Mouse (Mus musculus) midbrain, embryonic 12.5 days (tissue): ENCODE results near the gene Fuom. TPM values are rescaled to one million over a fixed set of nuclear protein-coding genes. Genes with fewer than 3 reads are reported as not detected.

Source experiments
- ATAC-seq: fragments of 200-750 bp; cut with Nextera tagmentation; 2 replicates; pipeline ENCODE4 v1.8.0; 2017; ENCODE audit warnings: low read depth, moderate TSS enrichment, moderate library complexity; ENCODE audit not compliant: low FRiP score
- H3K27ac ChIP-seq: fragments of 300-500 bp; sonication (generic); replicated peaks from 2 replicates; pipeline ENCODE4 v1.5.1; 2016; ENCODE audit warnings: mild to moderate bottlenecking
- H3K27me3 ChIP-seq: fragments of 300-500 bp; sonication (generic); 2 replicates; pipeline ENCODE4 v1.6.1; 2016; ENCODE audit warnings: mild to moderate bottlenecking
- H3K36me3 ChIP-seq: fragments of 300-500 bp; sonication (generic); 2 replicates; pipeline ENCODE4 v1.6.1; 2016
- H3K4me1 ChIP-seq: fragments of 300-500 bp; sonication (generic); 2 replicates; pipeline ENCODE4 v1.6.1; 2016
- H3K4me2 ChIP-seq: fragments of 300-500 bp; sonication (generic); replicated peaks from 2 replicates; pipeline ENCODE4 v1.6.1; 2016; ENCODE audit warnings: mild to moderate bottlenecking, moderate library complexity
- H3K4me3 ChIP-seq: fragments of 300-500 bp; sonication (generic); 2 replicates; pipeline ENCODE4 v1.5.1; 2016; ENCODE audit warnings: mild to moderate bottlenecking
- H3K9ac ChIP-seq: fragments of 300-500 bp; sonication (generic); replicated peaks from 2 replicates; pipeline ENCODE4 v1.6.1; 2016; ENCODE audit warnings: mild to moderate bottlenecking, moderate library complexity
- H3K9me3 ChIP-seq: fragments of 300-500 bp; sonication (generic); 2 replicates; pipeline ENCODE4 v1.6.1; 2016; ENCODE audit warnings: mild to moderate bottlenecking
- WGBS: fragments of 180-500 bp; shearing (Covaris S2); methylation state at CpG from one replicate; pipeline ENCODE4 v1.1.7; 2016; 5-methylcytosine and 5-hydroxymethylcytosine counted together
- polyA plus RNA-seq: library from polyadenylated mRNA; unstranded; fragments of >200 nt; fragmentation: Nextera tagmentation; extraction: Ambion mirVana; gene quantifications from 2 replicates; pipeline ENCODE4 v1.2.1, GENCODE M21; 2016

Fuom gene
- polyA plus RNA-seq, 1 experiment from 2014 or later, result 14.6 TPM

GRCm38 (mm10) chr7:140125278-140126021 is 23.2 kb upstream of the Fuom start:
- peak overlapping the region; percentile 77 for H3K4me2 ChIP-seq
- H3K4me3 ChIP-seq, result peak overlapping the region; percentile 74
- peak overlapping the region; percentile 76 for H3K9ac ChIP-seq
- H3K27me3 ChIP-seq, result no peaks in the 10 kb centered on the region; the same call in 1 of the 2 replicates
- WGBS, result 2% methylated on average over 40 of the region's 40 CpGs
- H3K9me3 ChIP-seq, result no peaks in the 10 kb centered on the region
- ATAC-seq, result peak; percentile 97
- no peak overlapping the region for H3K27ac ChIP-seq
- peaks cover 5% of the 10 kb centered on the region; the same call in 1 of the 2 replicates for H3K36me3 ChIP-seq
- peaks cover 9% of the 10 kb centered on the region for H3K4me1 ChIP-seq

GRCm38 (mm10) chr7:140124382-140124781 is 22.1 kb upstream of the Fuom start:
- Histone ChIP-seq H3K36me3 (no peaks in the 10 kb centered on the region), H3K9me3 (no peaks in the 10 kb centered on the region), H3K4me2 (no peak overlapping the region), H3K27me3 (no peaks in the 10 kb centered on the region; the same call in 1 of the 2 replicates), H3K4me3 (no peak overlapping the region), H3K27ac (no peak overlapping the region), H3K4me1 (peaks cover 9% of the 10 kb centered on the region), H3K9ac (no peak overlapping the region)
- WGBS, result 89% methylated on average over 1 of the region's 1 CpGs
- ATAC-seq, result no peak

- no peak for ATAC-seq
- WGBS, result 39% methylated on average over 4 of the region's 4 CpGs
- Histone ChIP-seq H3K27ac (no peak overlapping the region), H3K27me3 (no peaks in the 10 kb centered on the region; the same call in 1 of the 2 replicates), H3K4me3 (no peak overlapping the region), H3K4me1 (peaks cover 9% of the 10 kb centered on the region), H3K4me2 (no peak overlapping the region), H3K9ac (no peak overlapping the region), H3K9me3 (no peaks in the 10 kb centered on the region), H3K36me3 (no peaks in the 10 kb centered on the region)
Measured at GRCm38 (mm10) chr7:140122765-140123164, 20.5 kb upstream of the Fuom start.

- H3K4me1 ChIP-seq, result peaks cover 9% of the 10 kb centered on the region
- no peaks in the 10 kb centered on the region; the same call in 1 of the 2 replicates for H3K27me3 ChIP-seq
Measured at GRCm38 (mm10) chr7:140121338-140121910, 19.2 kb upstream of the Fuom start.

GRCm38 (mm10) chr7:140120484-140120883 is 18.2 kb upstream of the Fuom start:
- H3K36me3 ChIP-seq, result no peaks in the 10 kb centered on the region
- H3K9me3 ChIP-seq, result no peaks in the 10 kb centered on the region
- no peak overlapping the region for H3K27ac ChIP-seq
- no peak overlapping the region for H3K9ac ChIP-seq
- no peaks in the 10 kb centered on the region; the same call in 1 of the 2 replicates for H3K27me3 ChIP-seq
- ATAC-seq, result no peak
- no peak overlapping the region for H3K4me3 ChIP-seq
- 84% methylated on average over 2 of the region's 2 CpGs for WGBS
- H3K4me2 ChIP-seq, result no peak overlapping the region
- peaks cover 8% of the 10 kb centered on the region for H3K4me1 ChIP-seq

More at GRCm38 (mm10) chr7:140121338-140121910, 19.2 kb upstream of the Fuom start:
- Histone ChIP-seq H3K4me3 (no peak overlapping the region), H3K27ac (no peak overlapping the region), H3K9ac (no peak overlapping the region), H3K4me2 (no peak overlapping the region), H3K36me3 (no peaks in the 10 kb centered on the region), H3K9me3 (no peaks in the 10 kb centered on the region)
- ATAC-seq, result no peak
- WGBS, result 74% methylated on average over 13 of the region's 13 CpGs

GRCm38 (mm10) chr7:140116329-140117054 is 14.3 kb upstream of the Fuom start, which contains the start of gene Echs1:
Gene Echs1 (minus strand): TSS chr7:140116476.
- H3K4me1 ChIP-seq, result peaks cover 6% of the 10 kb centered on the region
- no peaks in the 10 kb centered on the region for H3K27me3 ChIP-seq
- H3K4me3 ChIP-seq, result peak within 1 kb of the TSS; percentile 66
- peak within 1 kb of the TSS; percentile 64 for H3K27ac ChIP-seq
- H3K36me3 ChIP-seq, result peaks cover 14% of the 10 kb centered on the region
- peak; percentile 95 for ATAC-seq
- H3K9ac ChIP-seq, result peak within 1 kb of the TSS; percentile 80
- no peaks in the 10 kb centered on the region for H3K9me3 ChIP-seq
- WGBS, result 4% methylated on average over 28 of the region's 28 CpGs
- peak within 1 kb of the TSS; percentile 90 for H3K4me2 ChIP-seq

- Histone ChIP-seq H3K36me3 (peaks cover 21% of the 10 kb centered on the region), H3K4me1 (peaks cover 6% of the 10 kb centered on the region), H3K27me3 (no peaks in the 10 kb centered on the region), H3K4me3 (peak within 1 kb of the TSS; percentile 66), H3K4me2 (peak within 1 kb of the TSS; percentile 90), H3K27ac (peak within 1 kb of the TSS; percentile 64), H3K9me3 (no peaks in the 10 kb centered on the region), H3K9ac (peak within 1 kb of the TSS; percentile 80)
- WGBS, result 4% methylated on average over 23 of the region's 23 CpGs
- ATAC-seq, result peak; percentile 51
Measured at GRCm38 (mm10) chr7:140115583-140116328, 13.5 kb upstream of the Fuom start, which contains the start of gene Paox. Gene Paox (plus strand): TSS chr7:140115799.

- ATAC-seq, result no peak
- H3K4me2 ChIP-seq, result no peak overlapping the region
- H3K4me3 ChIP-seq, result no peak overlapping the region
- no peak overlapping the region for H3K9ac ChIP-seq
- no peaks in the 10 kb centered on the region for H3K9me3 ChIP-seq
- peaks cover 58% of the 10 kb centered on the region for H3K36me3 ChIP-seq
- H3K4me1 ChIP-seq, result peaks cover 6% of the 10 kb centered on the region
- H3K27ac ChIP-seq, result no peak overlapping the region
- WGBS, result 81% methylated on average over 3 of the region's 3 CpGs
- no peaks in the 10 kb centered on the region for H3K27me3 ChIP-seq
Measured at GRCm38 (mm10) chr7:140111943-140112342, 9.7 kb upstream of the Fuom start.

- Histone ChIP-seq H3K4me1 (peaks cover 14% of the 10 kb centered on the region), H3K4me2 (no peak overlapping the region), H3K4me3 (no peak overlapping the region), H3K27me3 (peaks cover 15% of the 10 kb centered on the region), H3K27ac (no peak overlapping the region), H3K9ac (no peak overlapping the region), H3K9me3 (no peaks in the 10 kb centered on the region), H3K36me3 (peaks cover 38% of the 10 kb centered on the region)
- no peak for ATAC-seq
- 86% methylated on average over 4 of the region's 4 CpGs for WGBS
Measured at GRCm38 (mm10) chr7:140104009-140104408, 1.8 kb upstream of the Fuom start.

GRCm38 (mm10) chr7:140101498-140101897 is 743 bp downstream of the Fuom start:
- peak overlapping the region; percentile 38 for H3K4me3 ChIP-seq
- peaks cover 14% of the 10 kb centered on the region for H3K4me1 ChIP-seq
- H3K4me2 ChIP-seq, result peak overlapping the region; percentile 65
- peak overlapping the region; percentile 57 for H3K9ac ChIP-seq
- WGBS, result 76% methylated on average over 10 of the region's 10 CpGs
- peaks cover 15% of the 10 kb centered on the region for H3K36me3 ChIP-seq
- H3K27me3 ChIP-seq, result peaks cover 15% of the 10 kb centered on the region
- ATAC-seq, result no peak
- no peak overlapping the region for H3K27ac ChIP-seq
- no peaks in the 10 kb centered on the region for H3K9me3 ChIP-seq

- WGBS, result 100% methylated on average over 1 of the region's 1 CpGs
- H3K4me1 ChIP-seq, result peaks cover 14% of the 10 kb centered on the region
Measured at GRCm38 (mm10) chr7:140098466-140098865, 3.8 kb downstream of the Fuom start.

More at GRCm38 (mm10) chr7:140098466-140098865, 3.8 kb downstream of the Fuom start:
- Histone ChIP-seq H3K9ac (no peak overlapping the region), H3K4me3 (no peak overlapping the region), H3K27ac (no peak overlapping the region), H3K27me3 (peaks cover 15% of the 10 kb centered on the region), H3K4me2 (no peak overlapping the region), H3K9me3 (no peaks in the 10 kb centered on the region), H3K36me3 (no peaks in the 10 kb centered on the region)
- ATAC-seq, result no peak
